Mouse (Mus musculus) testis, adult 2 months (tissue): ENCODE results near the gene Rraga. TPM values are rescaled to one million over a fixed set of nuclear protein-coding genes. Genes with fewer than 3 reads are reported as not detected.

ENCODE experiments used
- H3K27ac ChIP-seq: fragments of 200-500 bp; 2 replicates; pipeline ENCODE4 v1.5.1; 2012; ENCODE audit warnings: low read depth, low read length; ENCODE audit not compliant: control insufficient read depth, insufficient read depth
- H3K27me3 ChIP-seq: fragments of 200-500 bp; 2 replicates; pipeline ENCODE4 v1.6.1; 2012; ENCODE audit warnings: mild to moderate bottlenecking, low read length, moderate library complexity; ENCODE audit not compliant: control insufficient read depth, insufficient read depth
- H3K36me3 ChIP-seq: fragments of 200-500 bp; 2 replicates; pipeline ENCODE4 v1.6.1; 2012; ENCODE audit warnings: mild to moderate bottlenecking, low read length; ENCODE audit not compliant: control insufficient read depth, insufficient read depth
- H3K4me1 ChIP-seq: fragments of 200-500 bp; 2 replicates; pipeline ENCODE4 v1.6.1; 2012; ENCODE audit warnings: low read length; ENCODE audit not compliant: control insufficient read depth, insufficient read depth
- H3K4me3 ChIP-seq: fragments of 200-500 bp; 2 replicates; pipeline ENCODE4 v1.5.1; 2012; ENCODE audit warnings: low read depth, mild to moderate bottlenecking, low read length, moderate library complexity, mixed read lengths; ENCODE audit not compliant: control insufficient read depth
- CTCF ChIP-seq: fragments of 200-500 bp; IDR thresholded peaks from 2 replicates; pipeline ENCODE4 v1.5.1; 2012; ENCODE audit warnings: low read depth, mild to moderate bottlenecking, inconsistent platforms, low read length, moderate library complexity; ENCODE audit not compliant: control insufficient read depth, insufficient read depth, insufficient replicate concordance
- POLR2A ChIP-seq: fragments of 200-500 bp; IDR thresholded peaks from 2 replicates; pipeline ENCODE4 v1.6.1; 2012; ENCODE audit warnings: low read depth, mild to moderate bottlenecking, inconsistent platforms, low read length, moderate library complexity; ENCODE audit not compliant: control insufficient read depth
- polyA plus RNA-seq: library from polyadenylated mRNA; depleted of rRNA; stranded (reverse); fragments of >200 nt; gene quantifications from 2 replicates; pipeline ENCODE4 v1.2.3, GENCODE M21; 2012; rRNA removed

Gene Rraga
- 18.9 and 20.9 TPM in 2 replicates for polyA plus RNA-seq

GRCm38 (mm10) chr4:86575283-86575983 lies at the start of gene Rraga:
Rraga (plus strand) TSS chr4:86575668.
- TF ChIP-seq POLR2A = peak; percentile 97
- peak; percentile 60 for TF ChIP-seq CTCF
- H3K4me1 ChIP-seq = peaks cover 5% of the 10 kb centered on the region; the same call in 1 of the 2 replicates
- H3K36me3 ChIP-seq = no peaks in the 10 kb centered on the region; the same call in 1 of the 2 replicates

GRCm38 (mm10) chr4:86527162-86528136 lies 48.0 kb upstream of the Rraga start:
- Histone ChIP-seq H3K27ac (peak overlapping the region; percentile 41), H3K4me3 (no peak overlapping the region), H3K4me1 (no peaks in the 10 kb centered on the region), H3K36me3 (no peaks in the 10 kb centered on the region), H3K27me3 (no peaks in the 10 kb centered on the region)
- TF ChIP-seq CTCF (no peak), POLR2A (no peak)

More at GRCm38 (mm10) chr4:86575283-86575983, at the start of gene Rraga:
- H3K27ac ChIP-seq = peak within 1 kb of the TSS; percentile 79
- H3K27me3 ChIP-seq = no peaks in the 10 kb centered on the region
- peak within 1 kb of the TSS; percentile 94 for H3K4me3 ChIP-seq

DNA sequence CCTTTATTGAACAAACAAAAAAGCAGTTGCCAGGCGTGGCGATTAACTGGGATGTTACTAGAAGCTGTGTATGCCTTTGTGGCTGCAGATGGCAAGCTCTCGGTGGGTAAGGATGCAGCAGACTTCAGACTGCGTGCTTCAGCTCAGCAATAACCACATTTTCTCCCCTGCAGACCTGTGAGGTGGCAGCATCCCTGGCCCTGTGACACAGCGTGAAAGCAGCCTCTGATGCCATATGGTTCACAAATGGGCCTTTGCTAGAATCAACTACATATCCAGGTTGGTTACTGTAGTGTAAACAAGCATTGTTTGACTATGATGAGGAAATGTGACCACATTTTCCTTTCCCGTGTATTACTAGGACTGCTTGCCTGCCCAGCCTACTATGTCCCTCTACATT lies 46.3 kb upstream of the Rraga start:
- no peaks in the 10 kb centered on the region for H3K27me3 ChIP-seq
- H3K27ac ChIP-seq = no peak overlapping the region
- TF ChIP-seq POLR2A = no peak
- TF ChIP-seq CTCF = no peak
- H3K36me3 ChIP-seq = no peaks in the 10 kb centered on the region
- no peaks in the 10 kb centered on the region for H3K4me1 ChIP-seq
- H3K4me3 ChIP-seq = no peak overlapping the region

DNA sequence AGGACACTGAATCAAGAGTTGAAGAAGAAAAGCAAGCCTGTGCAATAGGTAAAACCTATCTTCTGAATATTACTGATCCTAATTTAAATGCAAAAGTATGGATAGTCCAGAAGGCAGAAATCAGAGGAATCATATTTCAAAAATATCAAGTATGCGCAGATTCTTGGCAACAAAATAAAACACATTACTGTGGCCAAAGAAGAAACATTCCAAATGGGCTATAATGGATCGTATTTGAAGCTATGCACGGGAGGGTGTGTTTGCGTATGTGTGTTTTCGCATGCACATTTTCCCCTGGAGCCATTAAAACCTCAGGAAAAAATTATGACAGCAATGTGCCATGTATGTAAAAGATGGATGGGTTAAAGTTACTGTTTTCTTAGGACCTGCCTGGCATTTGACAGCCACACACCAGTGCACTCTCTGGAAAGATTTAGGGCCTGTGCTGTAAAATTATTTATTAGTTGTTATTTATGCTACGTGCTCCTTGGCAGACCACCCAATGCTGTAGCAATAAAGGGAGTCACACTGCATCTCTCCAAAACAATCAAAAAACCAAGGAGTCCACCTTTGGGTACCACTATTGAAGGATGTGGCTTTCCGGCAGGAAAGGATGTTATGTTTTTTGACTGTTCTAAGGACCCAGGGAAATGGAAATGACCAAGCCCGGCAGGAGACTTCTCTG lies 41.9 kb upstream of the Rraga start:
- Histone ChIP-seq H3K36me3 (no peaks in the 10 kb centered on the region), H3K4me1 (no peaks in the 10 kb centered on the region), H3K27ac (no peak overlapping the region), H3K4me3 (no peak overlapping the region), H3K27me3 (no peaks in the 10 kb centered on the region)
- TF ChIP-seq POLR2A = no peak
- no peak for TF ChIP-seq CTCF

- Histone ChIP-seq H3K4me3 (no peak overlapping the region), H3K4me1 (no peaks in the 10 kb centered on the region), H3K27ac (no peak overlapping the region), H3K27me3 (no peaks in the 10 kb centered on the region), H3K36me3 (no peaks in the 10 kb centered on the region)
- TF ChIP-seq POLR2A (no peak), CTCF (no peak)
Measured at GRCm38 (mm10) chr4:86534091-86534481, 41.4 kb upstream of the Rraga start.

- Histone ChIP-seq H3K4me3 (no peak overlapping the region), H3K4me1 (peaks cover 3% of the 10 kb centered on the region; the same call in 1 of the 2 replicates), H3K27ac (no peak overlapping the region), H3K27me3 (no peaks in the 10 kb centered on the region), H3K36me3 (no peaks in the 10 kb centered on the region)
- TF ChIP-seq CTCF = no peak
- no peak for TF ChIP-seq POLR2A
Measured at GRCm38 (mm10) chr4:86537972-86538371, 37.5 kb upstream of the Rraga start.
